Mouse (Mus musculus) common myeloid progenitor, adult 5-6 weeks (primary cell): ENCODE data around the gene Olfr1289. TPM values are rescaled to one million over a fixed set of nuclear protein-coding genes. Genes with fewer than 3 reads are reported as not detected.

Experiments used
- ATAC-seq: replicated peaks from 2 replicates; pipeline ENCODE4 v1.8.0; 2016; ENCODE audit warnings: low read depth, mild to moderate bottlenecking, moderate TSS enrichment, inconsistent platforms; ENCODE audit not compliant: poor library complexity, severe bottlenecking
- total RNA-seq: library from RNA; stranded (forward); fragments of 200-1000, 187-1606 nt; gene quantifications from 2 replicates; pipeline ENCODE4 v1.2.3, GENCODE M21; 2017

Gene Olfr1289
- not detected in 2 replicates for total RNA-seq

GRCm38 (mm10) chr2:111480519-111480918 is at the start of gene Olfr1289:
Gene Olfr1289 (plus strand): TSS chr2:111480819.
- ATAC-seq, result no peak

GRCm38 (mm10) chr2:111448842-111449241 is 31.8 kb upstream of the Olfr1289 start, which contains the start of gene Olfr1287:
Gene Olfr1287 (plus strand): TSS chr2:111449142.
- no peak for ATAC-seq

- no peak for ATAC-seq
These were observed 6.8 kb upstream of the Olfr1289 start, which contains the start of gene Olfr1288 for GRCm38 (mm10) chr2:111473801-111474200. Gene Olfr1288 (plus strand): TSS chr2:111474101.

- no peak for ATAC-seq
These were observed 13.1 kb downstream of the Olfr1289 start, which contains the start of gene Olfr1290 for GRCm38 (mm10) chr2:111493729-111494128. Gene Olfr1290 (minus strand): TSS chr2:111493829.

GRCm38 (mm10) chr2:111496880-111497279 is 16.3 kb downstream of the Olfr1289 start, which contains the start of gene Olfr1291-ps1:
Gene Olfr1291-ps1 (plus strand): TSS chr2:111497180.
- ATAC-seq, result no peak

GRCm38 (mm10) chr2:111517451-111517850 is 36.8 kb downstream of the Olfr1289 start:
- no peak for ATAC-seq

- no peak for ATAC-seq
These were observed 44.3 kb downstream of the Olfr1289 start, which contains the start of gene Olfr1293-ps for GRCm38 (mm10) chr2:111524903-111525302. Gene Olfr1293-ps (plus strand): TSS chr2:111525203.

Other genes starting within 250 kb of the Olfr1289 start
- gene Olfr1275, start 245.5 kb upstream of the Olfr1289 start, total RNA-seq, result not detected in 2 replicates
- not detected in 2 replicates for gene Olfr1276, start 226.3 kb upstream of the Olfr1289 start, total RNA-seq
- not detected in 2 replicates for gene Olfr1277, start 206.7 kb upstream of the Olfr1289 start, total RNA-seq
- gene Olfr1278, start 190.7 kb upstream of the Olfr1289 start, total RNA-seq, result not detected in 2 replicates
- not detected in 2 replicates for gene Olfr1279, start 180.2 kb upstream of the Olfr1289 start, total RNA-seq
- not detected in 2 replicates for gene Olfr1280, start 166.8 kb upstream of the Olfr1289 start, total RNA-seq
- gene Olfr1281, start 154.3 kb upstream of the Olfr1289 start, total RNA-seq, result not detected in 2 replicates
- gene Olfr1282, start 144.7 kb upstream of the Olfr1289 start, total RNA-seq, result not detected in 2 replicates
- not detected in 2 replicates for gene Olfr1283, start 114.0 kb upstream of the Olfr1289 start, total RNA-seq
- not detected in 2 replicates for gene Olfr1284, start 105.3 kb upstream of the Olfr1289 start, total RNA-seq
- not detected in 2 replicates for gene Olfr1286, start 57.7 kb upstream of the Olfr1289 start, total RNA-seq
- not detected in 2 replicates for gene Olfr1287, start 31.7 kb upstream of the Olfr1289 start, total RNA-seq
- gene Olfr1288, start 6.7 kb upstream of the Olfr1289 start, total RNA-seq, result not detected in 2 replicates
- not detected in 2 replicates for gene Olfr1290, start 13.0 kb downstream of the Olfr1289 start, total RNA-seq
- not detected in 2 replicates for gene Olfr1291-ps1, start 16.4 kb downstream of the Olfr1289 start, total RNA-seq
- not detected in 2 replicates for gene Olfr1293-ps, start 44.4 kb downstream of the Olfr1289 start, total RNA-seq
- not detected in 2 replicates for gene Olfr1294, start 59.5 kb downstream of the Olfr1289 start, total RNA-seq
- not detected in 2 replicates for gene Olfr1295, start 88.9 kb downstream of the Olfr1289 start, total RNA-seq
- not detected in 2 replicates for gene Olfr1297, start 145.7 kb downstream of the Olfr1289 start, total RNA-seq
- gene Olfr1298, start 168.4 kb downstream of the Olfr1289 start, total RNA-seq, result not detected in 2 replicates
- not detected in 2 replicates for gene Olfr1299, start 180.6 kb downstream of the Olfr1289 start, total RNA-seq